Mouse (Mus musculus) heart, adult 11 months (tissue): ENCODE measurements around the gene Serpina1b.
A peak's percentile ranks its signal among the peaks of the same experiment; 100 is the strongest.
"Not testable (repeated sequence)": the region's sequence is repeated elsewhere in the genome, so short reads cannot be mapped to it uniquely, and the experiment has no call there.

Experiments
- DNase-seq: peaks from one replicate; pipeline ENCODE4 v3.0.0; 2022

Gene Serpina1b

DNA sequence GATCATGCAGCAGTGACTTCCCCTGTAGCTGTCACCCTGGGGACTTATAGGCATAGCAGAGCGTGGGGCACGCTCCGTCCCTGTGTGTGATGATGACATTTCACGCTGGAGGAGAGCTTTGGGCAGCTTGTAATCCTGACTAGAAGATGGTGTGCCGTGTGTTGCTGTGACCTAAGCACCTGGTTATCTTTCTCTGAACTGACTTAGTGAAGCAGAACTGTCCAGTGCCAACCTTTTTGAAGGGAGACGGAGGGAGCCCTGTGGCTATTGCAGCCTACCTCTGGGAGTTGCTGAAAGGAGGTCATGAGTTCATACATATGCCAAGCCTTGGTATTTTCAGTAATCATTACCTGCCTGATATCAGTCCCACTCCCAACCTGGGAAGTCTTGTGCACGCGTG is 134.7 kb downstream of the Serpina1b start, which contains the start of gene Serpina1f:
Serpina1f (minus strand) TSS at position 101 of the 400 bp plus-strand sequence.
- no peak for DNase-seq

DNA sequence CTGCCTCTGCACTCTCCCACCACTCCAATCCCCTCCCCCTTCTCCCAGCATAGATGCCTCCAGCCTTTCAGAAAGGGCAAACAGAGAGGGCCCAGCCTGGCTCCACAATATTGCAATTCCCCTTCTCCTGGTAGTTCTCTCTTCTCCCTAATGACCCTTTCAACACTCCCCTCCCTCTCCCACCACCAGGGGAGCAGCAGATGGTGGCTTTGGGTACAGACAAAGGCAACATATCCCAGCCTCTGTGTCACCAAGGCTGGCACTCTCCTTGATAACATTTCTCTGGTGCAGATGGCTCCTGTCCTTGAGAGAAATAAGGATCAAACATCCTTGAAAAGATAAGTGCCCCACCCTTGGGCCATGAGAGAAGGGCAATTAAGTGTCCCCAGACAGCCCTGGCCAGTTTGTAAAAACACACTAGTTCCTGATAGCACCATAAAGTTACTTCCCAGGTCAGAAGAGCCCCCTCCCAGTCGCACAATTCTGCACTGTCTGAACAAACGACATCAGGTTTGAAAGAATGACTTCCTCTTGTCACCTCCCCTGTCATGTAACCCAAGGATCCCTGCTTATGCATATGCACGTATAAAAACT is 141.9 kb downstream of the Serpina1b start:
- DNase-seq = no peak

DNA sequence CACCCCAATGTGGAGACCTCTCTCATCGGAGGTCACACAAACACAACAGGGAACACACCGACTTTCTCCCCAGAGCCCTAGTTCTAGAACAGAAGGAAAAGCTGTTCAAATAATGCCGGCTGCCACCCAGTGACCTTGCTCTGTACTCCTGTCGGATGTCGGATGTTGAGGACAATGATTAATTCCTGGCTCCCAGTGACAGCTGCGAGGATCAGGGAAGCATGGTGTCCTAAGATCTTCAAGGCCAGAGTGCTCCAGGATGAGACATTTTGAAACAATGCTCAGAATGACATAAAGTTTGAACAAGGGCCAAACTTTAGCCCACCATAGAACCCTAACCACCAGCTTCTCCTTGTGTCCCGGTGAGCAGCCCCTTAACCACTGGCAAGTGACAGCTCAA is 143.2 kb downstream of the Serpina1b start:
- DNase-seq = no peak

DNA sequence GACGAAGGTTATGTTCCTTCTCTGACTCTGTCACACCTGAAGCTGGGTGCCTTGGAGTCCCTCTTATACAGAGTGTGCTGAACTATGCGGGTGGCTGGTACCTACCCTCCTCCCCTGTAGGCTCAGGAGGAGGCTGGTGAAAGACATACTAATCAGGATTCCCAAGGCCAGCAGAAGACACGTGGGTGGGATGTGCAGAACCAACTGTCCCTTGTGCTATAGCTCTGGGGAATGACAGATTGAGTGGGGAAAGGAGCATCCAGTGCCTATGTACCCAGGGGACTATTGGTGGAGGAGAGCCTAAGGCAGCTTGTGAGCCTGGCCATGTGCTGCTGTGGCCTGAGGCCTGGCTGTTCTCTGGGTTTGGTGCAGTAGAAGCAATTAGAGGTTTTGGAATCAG is 144.1 kb downstream of the Serpina1b start:
- no peak for DNase-seq

DNA sequence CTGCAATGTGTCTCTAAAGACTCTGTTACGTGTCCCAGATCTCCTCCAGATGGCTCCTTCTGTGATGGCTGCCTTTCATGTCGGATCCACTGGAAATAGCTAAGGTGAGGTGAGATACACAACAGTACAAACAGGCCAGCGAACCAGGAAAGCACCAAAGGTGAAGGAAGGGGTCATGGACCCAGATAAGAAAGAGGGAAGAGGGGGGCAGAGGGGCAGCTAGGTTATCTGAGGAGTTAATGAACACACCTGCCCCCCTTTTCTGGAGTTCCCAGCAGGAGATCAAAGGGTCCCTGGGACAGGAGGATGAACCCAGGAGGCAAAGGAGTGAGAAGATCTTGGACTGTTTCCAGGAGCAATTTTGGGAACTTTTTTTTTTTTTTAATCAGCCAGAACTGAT is 144.8 kb downstream of the Serpina1b start:
- DNase-seq = no peak

DNA sequence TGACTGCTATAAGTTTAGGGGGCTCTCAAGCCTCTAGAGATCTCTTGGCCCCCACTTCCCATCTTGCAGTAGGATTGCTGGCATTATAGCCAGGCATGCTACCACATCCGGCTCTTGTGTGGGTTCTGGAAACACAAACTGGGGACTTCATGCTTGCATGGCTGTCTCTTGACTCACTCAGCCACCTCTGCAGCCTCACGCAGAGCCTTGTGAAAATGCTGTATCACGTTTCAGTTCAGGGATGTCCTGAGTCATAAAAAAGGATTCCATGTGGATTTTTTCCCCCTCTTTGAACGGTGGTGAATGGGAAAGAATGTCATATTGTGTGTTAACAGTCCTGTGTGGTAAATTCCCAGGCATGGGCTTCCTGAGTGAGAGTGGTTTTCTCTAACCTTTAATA is 146.4 kb downstream of the Serpina1b start:
- peak; percentile 71 for DNase-seq

DNA sequence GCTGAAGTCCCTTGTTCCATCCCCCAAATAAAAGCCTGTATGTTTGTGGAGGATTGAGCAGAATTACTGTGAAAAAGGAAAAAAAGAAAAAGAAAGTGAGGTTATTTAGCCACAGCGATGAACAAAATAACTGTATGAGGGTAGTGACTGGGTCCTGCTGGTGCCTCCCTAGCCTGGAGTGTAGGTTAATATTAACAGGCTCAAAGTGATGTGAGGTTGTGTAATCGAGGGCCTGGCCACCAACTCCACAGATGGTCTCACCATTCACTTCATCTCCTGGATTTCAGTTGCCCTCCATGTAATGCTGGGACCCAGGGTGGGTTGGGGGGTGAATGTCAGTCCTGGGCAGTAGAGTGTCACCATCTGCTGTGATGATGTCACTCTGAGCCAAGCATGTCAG is 148.4 kb downstream of the Serpina1b start:
- no peak for DNase-seq

DNA sequence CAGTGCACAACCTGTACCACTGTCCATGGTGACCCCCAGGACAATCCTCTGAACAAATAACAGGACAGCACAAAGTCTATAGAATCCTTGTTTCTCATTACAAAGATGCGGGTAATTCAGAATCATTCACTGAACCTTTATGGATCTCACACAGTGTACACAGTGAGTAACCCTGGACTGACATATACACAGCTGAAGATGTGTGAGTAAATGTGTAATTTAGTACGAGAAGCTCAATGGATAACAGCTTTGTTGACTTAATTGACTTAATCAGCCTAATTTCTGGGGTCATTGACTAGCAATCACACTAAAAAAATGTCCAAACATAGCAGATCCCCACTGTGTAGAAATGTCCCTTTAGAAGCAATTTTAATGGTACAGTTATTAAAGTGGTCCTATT is 149.0 kb downstream of the Serpina1b start:
- DNase-seq = peak; percentile 81

DNA sequence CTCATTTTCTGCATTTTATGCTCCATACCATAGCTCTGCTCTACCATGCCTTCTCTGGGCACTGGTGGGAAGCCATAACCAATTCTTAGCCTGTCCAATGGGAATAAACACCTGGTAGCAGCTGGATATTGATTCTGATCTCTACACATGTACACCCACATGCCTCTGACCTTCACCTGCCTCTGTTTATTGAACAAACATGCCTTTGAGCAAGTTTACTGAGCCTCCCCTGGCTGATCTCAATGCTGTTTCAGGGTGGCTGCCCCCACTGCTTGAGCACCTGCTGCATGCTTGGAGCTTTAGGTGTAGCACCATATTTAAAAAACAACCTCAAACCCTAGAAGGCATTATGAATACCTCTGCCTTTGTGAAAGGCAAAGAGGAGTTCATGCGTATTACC is 150.3 kb downstream of the Serpina1b start:
- DNase-seq = not testable (repeated sequence)
